In the genomic region with DNA sequence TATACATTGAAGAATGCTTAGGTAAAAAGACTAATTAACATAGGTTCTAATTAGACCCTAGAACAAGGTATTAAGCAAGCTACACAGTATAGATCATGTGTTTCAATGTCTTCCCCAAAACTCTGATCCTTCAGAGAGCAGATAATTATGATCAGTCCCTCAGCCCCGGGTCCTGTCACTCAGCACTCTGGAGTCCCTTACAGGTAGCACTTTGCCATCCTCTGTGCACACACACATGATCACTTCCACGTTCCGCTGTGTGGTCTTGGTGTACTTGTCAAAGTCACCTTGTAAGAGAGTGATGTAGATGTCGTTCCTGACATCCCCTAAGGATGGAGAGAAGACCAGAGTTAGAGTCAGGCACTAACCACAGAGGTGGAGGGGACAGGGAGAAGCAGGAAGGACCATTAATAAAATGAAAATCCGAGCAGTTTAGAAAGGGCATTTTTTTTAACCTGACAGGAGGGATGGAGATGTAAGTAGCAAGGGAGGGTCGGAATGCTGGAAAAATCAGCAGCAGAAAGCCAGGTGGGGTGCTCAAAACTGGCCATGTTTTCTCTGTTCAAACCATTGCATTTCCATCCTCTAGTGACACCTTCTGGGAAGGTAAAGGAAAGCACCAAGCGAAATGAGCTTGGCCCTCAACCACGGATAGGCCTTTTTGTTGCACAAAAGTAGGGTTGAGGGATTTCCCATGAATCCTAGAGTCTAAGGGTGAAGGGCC, we compare ENCODE assay signal across 12 mouse cellular contexts.
DNase-seq lines count a peak whose midpoint lies in the region; ATAC-seq and TF ChIP-seq lines count a peak whose summit lies in the region.
"Had no signal": no experiment of that assay in that cellular context is flagged by ENCODE, and none has a peak within 500 bp of the region (broad histone marks: within the 10 kb centered on the region; RNA-seq: fewer than 3 reads in every experiment).

No protein-coding gene starts in this region.

- no peaks in the 10 kb centered on the region for H3K27me3 ChIP-seq in intestine, postnatal 0 days (replicated peaks; ENCODE audit: control insufficient read depth, insufficient read depth, low read length)
- no peaks in the 10 kb centered on the region for H3K27me3 ChIP-seq in intestine, embryonic 15.5 days (replicated peaks)
- H3K27me3 ChIP-seq in hindbrain, postnatal 0 days (ENCODE audit: insufficient read depth, low read length) = no peaks in the 10 kb centered on the region
- no peaks in the 10 kb centered on the region for H3K27me3 ChIP-seq in liver, postnatal 0 days (ENCODE audit: insufficient read depth, low read length)
- H3K27me3 ChIP-seq: limb, embryonic 13.5 days had no signal

- no peak overlapping the region for H3K4me3 ChIP-seq in intestine, postnatal 0 days (ENCODE audit: low read depth, low read length)
- no peak overlapping the region for H3K4me3 ChIP-seq in intestine, embryonic 15.5 days (replicated peaks)
- H3K4me3 ChIP-seq in hindbrain, postnatal 0 days (ENCODE audit: low read length) = no peak overlapping the region
- no peak overlapping the region for H3K4me3 ChIP-seq in liver, postnatal 0 days (ENCODE audit: low read depth, low read length)
- H3K4me3 ChIP-seq: limb, embryonic 13.5 days had no signal

- no peak overlapping the region for H3K9ac ChIP-seq in intestine, postnatal 0 days (ENCODE audit: low read depth, low read length)
- no peak overlapping the region for H3K9ac ChIP-seq in intestine, embryonic 15.5 days
- no peak overlapping the region for H3K9ac ChIP-seq in hindbrain, postnatal 0 days (replicated peaks; ENCODE audit: low read length)
- H3K9ac ChIP-seq in liver, postnatal 0 days (replicated peaks) = no peak overlapping the region
- H3K9ac ChIP-seq: limb, embryonic 13.5 days had no signal

- WGBS in intestine, postnatal 0 days = 50% methylated on average over 8 of the region's 8 CpGs
- WGBS in intestine, embryonic 15.5 days = 59% methylated on average over 8 of the region's 8 CpGs
- WGBS in hindbrain, postnatal 0 days = 55% methylated on average over 8 of the region's 8 CpGs
- WGBS in liver, postnatal 0 days (ENCODE audit: insufficient replicate concordance) = 60% methylated on average over 8 of the region's 8 CpGs

- 0 out of 2 replicates have a peak, but pooled peaks have one; percentile 17 for TF ChIP-seq CTCF in intestine, postnatal 0 days (IDR thresholded peaks at IDR 0.05; ENCODE audit: low read depth)
- TF ChIP-seq CTCF in hindbrain, postnatal 0 days (IDR thresholded peaks at IDR 0.05; ENCODE audit: low read depth) = peak; percentile 80
- TF ChIP-seq CTCF in liver, postnatal 0 days (IDR thresholded peaks at IDR 0.05; ENCODE audit: low read depth) = no peak

- DNase-seq in ES-CJ7 (ENCODE audit: low read depth, low spot score) (peak; percentile 56), MN1 (ENCODE audit: low spot score) (peak; percentile 56)
- DNase-seq in hindbrain, postnatal 0 days (ENCODE audit: low spot score) = peak; percentile 73
- DNase-seq in liver, postnatal 0 days = no peak
- no peak for DNase-seq in right cerebral cortex, postnatal 25 days
- DNase-seq: gastrocnemius, postnatal 14 days; lung, postnatal 14 days; spleen, adult 18-20 months had no signal

- H3K4me2 ChIP-seq in intestine, postnatal 0 days (replicated peaks; ENCODE audit: low read depth) = no peak overlapping the region
- H3K4me2 ChIP-seq in intestine, embryonic 15.5 days (replicated peaks) = no peak overlapping the region
- no peak overlapping the region for H3K4me2 ChIP-seq in hindbrain, postnatal 0 days (ENCODE audit: low read depth, low read length)
- no peak overlapping the region for H3K4me2 ChIP-seq in liver, postnatal 0 days (ENCODE audit: low read depth, low read length)
- H3K4me2 ChIP-seq: limb, embryonic 13.5 days had no signal

- no peak for ATAC-seq in intestine, postnatal 0 days
- ATAC-seq in intestine, embryonic 15.5 days = no peak
- peak; percentile 45; the same call in 1 of the 2 replicates for ATAC-seq in hindbrain, postnatal 0 days
- no peak for ATAC-seq in liver, postnatal 0 days
- ATAC-seq: intestine, embryonic 16.5 days had no signal

- no peaks in the 10 kb centered on the region for H3K4me1 ChIP-seq in intestine, postnatal 0 days (replicated peaks; ENCODE audit: control insufficient read depth, insufficient read depth, low read length)
- no peaks in the 10 kb centered on the region for H3K4me1 ChIP-seq in intestine, embryonic 15.5 days (replicated peaks)
- no peaks in the 10 kb centered on the region for H3K4me1 ChIP-seq in hindbrain, postnatal 0 days (ENCODE audit: insufficient read depth, low read length)
- H3K4me1 ChIP-seq in liver, postnatal 0 days (ENCODE audit: insufficient read depth) = no peaks in the 10 kb centered on the region
- H3K4me1 ChIP-seq: limb, embryonic 13.5 days had no signal

- no peaks in the 10 kb centered on the region for H3K9me3 ChIP-seq in intestine, postnatal 0 days (ENCODE audit: control insufficient read depth)
- H3K9me3 ChIP-seq in intestine, embryonic 15.5 days = no peaks in the 10 kb centered on the region
- H3K9me3 ChIP-seq in hindbrain, postnatal 0 days (ENCODE audit: low read length) = no peaks in the 10 kb centered on the region
- no peaks in the 10 kb centered on the region for H3K9me3 ChIP-seq in liver, postnatal 0 days (ENCODE audit: low read length)
- H3K9me3 ChIP-seq: limb, embryonic 13.5 days had no signal

- no peaks in the 10 kb centered on the region for H3K36me3 ChIP-seq in intestine, postnatal 0 days (ENCODE audit: control insufficient read depth, insufficient read depth)
- no peaks in the 10 kb centered on the region for H3K36me3 ChIP-seq in intestine, embryonic 15.5 days
- H3K36me3 ChIP-seq in hindbrain, postnatal 0 days (ENCODE audit: insufficient read depth, low read length) = no peaks in the 10 kb centered on the region
- no peaks in the 10 kb centered on the region; the same call in 1 of the 2 replicates for H3K36me3 ChIP-seq in liver, postnatal 0 days (replicated peaks; ENCODE audit: insufficient read depth, low read length)
- H3K36me3 ChIP-seq: limb, embryonic 13.5 days had no signal

- TF ChIP-seq EP300 in liver, postnatal 0 days (IDR thresholded peaks at IDR 0.05; ENCODE audit: low read depth) = no peak

- no peak overlapping the region for H3K27ac ChIP-seq in intestine, postnatal 0 days (ENCODE audit: low read depth, low read length)
- H3K27ac ChIP-seq in intestine, embryonic 15.5 days = no peak overlapping the region
- no peak overlapping the region for H3K27ac ChIP-seq in hindbrain, postnatal 0 days
- H3K27ac ChIP-seq in liver, postnatal 0 days (ENCODE audit: low read depth) = no peak overlapping the region
- H3K27ac ChIP-seq: limb, embryonic 13.5 days had no signal

Comparison
In these comparisons a context has a peak if more than half of its experiments do, and no peak if none do; other contexts are left out.
1. DNase-seq: peak in ES-CJ7 (single experiment), MN1 (single experiment) and hindbrain, postnatal 0 days (single experiment); none in liver, postnatal 0 days (single experiment) and right cerebral cortex, postnatal 25 days (single experiment).